9 mouse cellular contexts compared by ENCODE assay signal in the genomic region with DNA sequence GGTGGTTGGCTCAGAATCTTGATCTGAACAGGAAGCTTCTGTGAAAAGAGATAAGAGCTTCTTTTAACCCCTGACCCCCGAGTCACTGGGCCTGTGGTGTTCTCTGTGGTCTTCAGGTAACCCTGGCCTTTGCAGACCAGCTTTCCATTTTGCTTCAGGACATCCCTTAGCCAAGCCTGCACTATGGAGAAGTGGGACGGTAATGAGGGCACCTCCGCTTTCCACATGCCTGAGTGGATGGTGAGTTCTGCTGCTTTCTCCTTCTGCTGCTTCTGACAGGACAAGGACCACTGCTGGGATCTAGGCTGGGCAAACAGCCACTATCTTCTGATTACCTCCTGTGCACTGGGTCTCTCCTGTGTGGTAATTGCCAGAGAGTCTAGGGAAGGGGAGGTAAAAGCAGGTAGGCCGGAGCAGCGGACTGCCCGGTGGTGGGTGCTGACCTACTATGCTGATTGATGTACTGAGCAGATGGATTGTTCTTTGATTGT.
A peak's percentile ranks its signal among the peaks of the same experiment; 100 is the strongest.
DNase-seq lines count a peak whose midpoint lies in the region; ATAC-seq and TF ChIP-seq lines count a peak whose summit lies in the region.
"Had no signal": no experiment of that assay in that cellular context is flagged by ENCODE, and none has a peak within 500 bp of the region (broad histone marks: within the 10 kb centered on the region; RNA-seq: fewer than 3 reads in every experiment).

No protein-coding gene starts in this region.

- intact Hi-C loops in heart, adult 2 months (cut with DNase I), result loop anchor here (1.0 to 5.0 kb wide), 5 partner anchors 73 to 505 kb away; no protein-coding TSS in a partner anchor

- peak overlapping the region; percentile 66 for H3K4me2 ChIP-seq in heart, embryonic 12.5 days
- peak overlapping the region; percentile 69; the same call in 1 of the 2 replicates for H3K4me2 ChIP-seq in lung, embryonic 16.5 days (ENCODE audit: low read depth, low read length)

- H3K27me3 ChIP-seq in heart, embryonic 12.5 days (replicated peaks), result no peaks in the 10 kb centered on the region
- H3K27me3 ChIP-seq in heart, adult 2 months (ENCODE audit: control insufficient read depth, insufficient read depth, low read length), result no peaks in the 10 kb centered on the region
- no peaks in the 10 kb centered on the region for H3K27me3 ChIP-seq in lung, embryonic 16.5 days (ENCODE audit: control insufficient read depth, insufficient read depth, low read depth, low read length)

- H3K4me1 ChIP-seq in heart, embryonic 12.5 days (replicated peaks), result peaks cover 37% of the 10 kb centered on the region
- no peaks in the 10 kb centered on the region; the same call in 1 of the 2 replicates for H3K4me1 ChIP-seq in heart, adult 2 months (ENCODE audit: control insufficient read depth, insufficient read depth, low read length)
- H3K4me1 ChIP-seq in lung, embryonic 16.5 days (replicated peaks; ENCODE audit: control insufficient read depth, insufficient read depth, low read length), result peaks cover 5% of the 10 kb centered on the region; the same call in 1 of the 2 replicates

- H3K4me3 ChIP-seq in heart, embryonic 12.5 days, result 0 out of 2 replicates have a peak overlapping the region, but pooled peaks have one; percentile 29
- no peak overlapping the region for H3K4me3 ChIP-seq in heart, adult 2 months
- H3K4me3 ChIP-seq in lung, embryonic 16.5 days (ENCODE audit: low read length), result no peak overlapping the region
- H3K4me3 ChIP-seq: megakaryocyte, embryonic 14.5 days had no signal

- H3K9me3 ChIP-seq in heart, embryonic 12.5 days (replicated peaks), result no peaks in the 10 kb centered on the region
- no peaks in the 10 kb centered on the region for H3K9me3 ChIP-seq in lung, embryonic 16.5 days (ENCODE audit: control insufficient read depth, low read length)

- no peak overlapping the region for H3K27ac ChIP-seq in heart, embryonic 12.5 days (ENCODE audit: poor library complexity, severe bottlenecking)
- H3K27ac ChIP-seq in heart, adult 2 months, result no peak overlapping the region
- H3K27ac ChIP-seq in lung, embryonic 16.5 days (ENCODE audit: low read length), result no peak overlapping the region

- TF ChIP-seq POLR2A in heart, adult 2 months (IDR thresholded peaks at IDR 0.05; ENCODE audit: insufficient read depth, low read depth, low read length), result no peak

- H3K9ac ChIP-seq in heart, embryonic 12.5 days, result peak overlapping the region; percentile 48; the same call in 1 of the 2 replicates
- H3K9ac ChIP-seq in heart, adult 2 months (ENCODE audit: low read depth, low read length), result no peak overlapping the region
- no peak overlapping the region for H3K9ac ChIP-seq in lung, embryonic 16.5 days (ENCODE audit: low read length)

- 83% methylated on average over 6 of the region's 6 CpGs for WGBS in heart, embryonic 12.5 days
- WGBS in heart, adult 2 months, result 90% methylated on average over 6 of the region's 6 CpGs
- WGBS in lung, embryonic 16.5 days, result 77% methylated on average over 6 of the region's 6 CpGs

- DNase-seq in heart, adult 2 months, result no peak
- DNase-seq in lung, postnatal 36 days, result no peak
- no peak for DNase-seq in left cerebral cortex, adult 9 months (ENCODE audit: low spot score in 2 of 2)

- TF ChIP-seq EP300 in heart, adult 2 months (IDR thresholded peaks at IDR 0.05; ENCODE audit: insufficient read depth, low read depth, low read length), result no peak

- no peak for TF ChIP-seq CTCF in heart, adult 2 months (IDR thresholded peaks at IDR 0.05)

- ATAC-seq in heart, embryonic 12.5 days (ENCODE audit: insufficient number of reproducible peaks, low FRiP score), result no peak
- ATAC-seq in lung, embryonic 16.5 days (ENCODE audit: low read depth), result no peak
- peak; percentile 52 for ATAC-seq in common myeloid progenitor, adult 5-6 weeks (replicated peaks; ENCODE audit: low read depth, poor library complexity, severe bottlenecking)
- peak; percentile 7; the same call in 1 of the 2 replicates for ATAC-seq in megakaryocyte-erythroid progenitor cell, adult 5-6 weeks (replicated peaks; ENCODE audit: low FRiP score, low TSS enrichment, poor library complexity, severe bottlenecking)
- no peak for ATAC-seq in granulocyte monocyte progenitor cell, adult 5-6 weeks (replicated peaks; ENCODE audit: poor library complexity, severe bottlenecking)

- H3K36me3 ChIP-seq in heart, embryonic 12.5 days, result no peaks in the 10 kb centered on the region
- no peaks in the 10 kb centered on the region for H3K36me3 ChIP-seq in heart, adult 2 months (ENCODE audit: control insufficient read depth, insufficient read depth, low read length)
- no peaks in the 10 kb centered on the region for H3K36me3 ChIP-seq in lung, embryonic 16.5 days (ENCODE audit: control insufficient read depth, insufficient read depth, low read length)

- no peaks in the 10 kb centered on the region for H3K79me2 ChIP-seq in heart, adult 2 months (replicated peaks; ENCODE audit: control insufficient read depth, insufficient read depth, low read length)

Comparison
In these comparisons a context has a peak if more than half of its experiments do, and no peak if none do; other contexts are left out.
1. ATAC-seq: peak in common myeloid progenitor, adult 5-6 weeks (single experiment) and megakaryocyte-erythroid progenitor cell, adult 5-6 weeks (single experiment); none in heart, embryonic 12.5 days (single experiment), lung, embryonic 16.5 days (single experiment) and granulocyte monocyte progenitor cell, adult 5-6 weeks (single experiment).